Mouse (Mus musculus) megakaryocyte progenitor cell, adult 5-6 weeks (primary cell): ENCODE results near the gene Cuedc2. TPM values are rescaled to one million over a fixed set of nuclear protein-coding genes. Genes with fewer than 3 reads are reported as not detected.
A peak's percentile ranks its signal among the peaks of the same experiment; 100 is the strongest.

ENCODE experiments used
- ATAC-seq: replicated peaks from 2 replicates; pipeline ENCODE4 v1.8.0; 2016; ENCODE audit warnings: mild to moderate bottlenecking, moderate TSS enrichment, inconsistent platforms; ENCODE audit not compliant: poor library complexity
- total RNA-seq, 2 experiments: library from RNA; stranded (forward) in 1 of 2; stranded (reverse) in 1 of 2; fragments of 157-497, 149-512 nt in 1 of 2; fragments of 200-1000 nt in 1 of 2; gene quantifications; 2 replicates each; pipeline versions ENCODE4 v1.2.3 to v1.2.4; 2015 to 2017

Cuedc2 gene
- total RNA-seq, 2 experiments from 2014 or later: 42.1 to 184 TPM

DNA sequence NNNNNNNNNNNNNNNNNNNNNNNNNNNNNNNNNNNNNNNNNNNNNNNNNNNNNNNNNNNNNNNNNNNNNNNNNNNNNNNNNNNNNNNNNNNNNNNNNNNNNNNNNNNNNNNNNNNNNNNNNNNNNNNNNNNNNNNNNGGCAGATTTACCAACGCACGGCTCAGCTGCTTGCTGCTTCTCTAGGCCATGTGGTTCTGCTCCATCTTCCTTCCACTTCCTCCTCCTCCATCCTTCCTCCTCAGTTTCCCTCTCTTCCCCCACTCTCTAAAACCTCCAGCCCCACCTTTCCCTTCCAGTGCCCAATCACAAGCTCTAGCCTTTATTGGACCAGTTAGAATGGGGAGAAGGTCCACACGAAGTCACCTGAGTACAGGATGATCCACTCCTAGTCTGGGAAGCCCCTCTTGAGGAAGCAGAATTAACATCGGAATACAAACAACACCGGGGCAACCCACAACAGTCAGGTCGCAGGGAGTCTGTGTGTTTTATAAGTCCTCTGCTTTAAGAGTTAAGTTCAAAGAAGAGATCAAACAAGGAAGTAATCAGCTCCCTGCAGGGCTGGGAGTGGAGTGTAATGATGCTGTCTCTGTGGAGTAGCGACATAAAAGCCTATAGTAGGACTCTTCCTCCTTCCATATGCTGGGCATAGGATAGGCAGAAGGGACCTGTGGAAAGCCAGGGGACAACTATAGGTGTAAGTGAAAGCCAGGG is 6.4 kb upstream of the Cuedc2 start:
- ATAC-seq: no peak

DNA sequence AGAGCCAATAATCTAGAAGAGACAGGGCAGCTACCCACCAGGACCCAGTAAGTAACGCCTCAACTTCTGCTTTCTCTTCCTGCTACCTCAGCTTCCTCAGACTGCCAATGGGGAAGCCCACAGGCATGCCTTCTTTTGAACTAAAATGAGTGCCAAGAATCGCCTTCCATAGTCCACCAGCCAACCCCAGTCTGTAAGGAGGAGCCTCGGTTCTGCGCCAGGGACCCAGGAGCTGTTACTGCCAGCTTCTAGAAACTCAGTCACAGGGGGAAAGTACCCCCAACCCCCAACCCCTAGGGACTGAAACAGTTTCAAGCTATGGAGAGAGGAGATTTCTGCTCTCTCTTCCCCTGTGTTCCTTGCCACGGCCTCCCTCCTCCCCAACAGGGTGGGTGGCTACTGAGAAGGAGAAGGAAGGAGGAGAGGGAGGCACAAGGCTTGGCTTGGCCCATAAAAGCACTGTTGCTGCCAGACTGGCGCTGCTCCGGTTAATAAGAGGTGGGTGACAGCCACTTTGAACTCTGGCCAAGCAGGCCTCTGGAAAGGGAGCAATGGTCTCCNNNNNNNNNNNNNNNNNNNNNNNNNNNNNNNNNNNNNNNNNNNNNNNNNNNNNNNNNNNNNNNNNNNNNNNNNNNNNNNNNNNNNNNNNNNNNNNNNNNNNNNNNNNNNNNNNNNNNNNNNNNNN is 927 bp upstream of the Cuedc2 start:
- peak; percentile 59 for ATAC-seq

DNA sequence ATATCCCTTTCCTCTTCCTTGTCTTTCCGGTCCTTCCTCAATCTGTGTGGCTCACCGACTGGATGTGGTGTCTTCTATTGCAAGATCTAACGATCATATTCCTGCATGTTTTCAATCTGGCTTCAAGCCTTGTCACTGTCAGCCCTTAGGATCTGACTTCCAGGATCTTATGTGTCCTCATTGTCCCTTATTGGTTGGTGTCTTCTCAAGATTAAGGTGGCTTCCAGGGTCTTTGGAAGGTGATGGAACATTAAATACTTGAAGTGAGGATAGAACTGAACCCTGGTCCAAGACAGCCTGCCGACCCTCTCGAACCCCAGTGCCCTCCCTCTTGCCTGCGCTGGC is 412 bp upstream of the Cuedc2 start:
- ATAC-seq: no peak; the same call in 1 of the 2 replicates

DNA sequence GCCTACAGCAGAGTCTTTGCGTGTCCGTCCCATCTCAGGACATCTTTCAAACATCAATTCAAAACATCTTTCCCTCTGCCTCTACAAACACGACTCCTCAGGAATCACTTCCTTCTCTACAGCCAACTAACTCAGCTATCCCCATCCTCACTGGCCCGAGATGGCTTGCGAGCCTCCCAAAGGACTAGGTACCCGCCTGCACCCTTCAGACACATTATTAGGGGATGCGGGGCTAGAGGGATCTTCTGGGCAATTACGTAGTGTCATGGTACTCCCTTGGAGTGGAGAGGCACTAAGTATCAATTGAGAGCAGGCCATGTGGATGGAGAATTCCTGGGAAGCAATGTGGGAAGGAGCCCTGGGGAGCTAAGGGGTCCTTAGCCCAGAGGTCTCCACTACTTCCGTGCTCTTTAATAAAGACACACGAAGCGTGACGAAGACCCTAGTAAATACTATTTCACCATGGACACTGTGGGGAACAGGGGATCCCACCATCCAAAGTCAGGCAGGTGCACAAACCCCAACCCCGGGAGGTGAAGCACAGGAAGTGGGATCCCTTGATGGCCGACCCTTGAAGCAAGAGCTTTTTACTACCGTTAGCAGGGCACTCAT is 677 bp downstream of the Cuedc2 start:
- ATAC-seq: no peak

- ATAC-seq: no peak
Measured at GRCm38 (mm10) chr19:46333906-46334305, 4.6 kb downstream of the Cuedc2 start.

DNA sequence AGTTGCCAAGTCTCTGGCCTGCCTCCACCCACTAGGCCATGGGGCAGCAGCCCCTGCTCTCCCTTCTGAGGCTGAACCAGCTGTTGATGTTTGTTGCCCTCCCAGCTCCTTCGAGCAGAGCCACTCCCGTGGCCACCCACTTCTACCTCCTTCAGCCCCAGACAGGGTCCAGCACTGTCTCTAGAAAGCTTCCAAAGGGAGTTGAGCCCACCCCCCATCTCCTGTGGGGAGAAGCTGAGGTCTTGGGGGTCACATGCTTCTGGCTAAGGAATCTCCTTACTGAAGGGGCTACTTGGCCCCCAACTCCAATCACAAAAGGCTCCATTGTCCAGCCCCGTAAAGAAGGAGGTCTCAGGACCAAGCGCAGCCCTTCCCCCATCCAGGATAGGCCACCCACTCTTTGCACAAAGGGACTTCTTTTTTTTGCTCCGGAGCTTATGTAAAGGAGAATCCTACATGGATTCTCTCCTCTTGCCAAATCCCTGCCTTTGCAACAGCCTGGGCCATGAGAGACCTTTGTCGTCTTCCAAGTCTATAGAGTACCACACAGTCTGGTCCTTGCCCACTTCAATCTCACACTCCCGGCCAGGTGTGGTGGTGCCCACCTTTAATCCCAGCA is 5.7 kb downstream of the Cuedc2 start:
- no peak for ATAC-seq

DNA sequence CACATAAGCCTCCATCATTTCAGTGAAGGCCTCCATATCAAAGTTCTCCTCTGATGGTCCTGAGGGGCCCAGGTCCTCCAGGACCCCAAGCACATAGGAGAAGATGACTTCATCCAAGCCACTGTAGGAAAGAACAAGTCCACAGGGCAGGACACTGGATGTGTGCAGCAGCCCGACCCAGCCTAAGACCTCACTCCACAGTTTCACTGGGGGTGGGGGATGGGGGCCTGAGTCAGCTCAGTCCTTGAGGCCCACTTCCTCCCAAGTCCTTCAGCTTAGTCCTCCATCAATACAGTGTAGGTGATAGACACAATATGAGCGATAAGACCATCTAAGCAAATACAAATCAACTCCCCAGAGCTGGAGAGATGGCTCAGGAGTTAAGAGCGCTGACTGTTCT is 6.6 kb downstream of the Cuedc2 start:
- ATAC-seq: no peak

DNA sequence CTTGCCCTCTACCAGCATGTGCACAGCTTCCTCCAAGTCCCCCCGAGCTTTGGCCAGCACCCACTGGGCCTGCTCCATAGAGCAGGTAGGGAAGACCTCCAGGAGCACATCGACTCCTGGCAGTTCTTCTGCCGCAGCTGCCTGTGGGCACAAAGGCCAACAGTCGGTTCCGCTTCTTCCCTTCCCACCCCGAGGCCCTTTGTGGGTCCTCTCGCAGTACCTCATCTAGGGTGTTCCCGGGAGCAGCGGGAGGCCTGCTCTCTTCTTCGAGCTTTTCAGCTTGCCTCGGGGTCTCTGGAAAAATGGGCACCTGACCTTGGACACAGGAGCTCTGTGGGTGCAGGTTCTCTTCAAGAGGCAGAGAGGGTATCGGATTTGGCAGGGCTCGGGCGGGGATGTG is 7.2 kb downstream of the Cuedc2 start:
- no peak for ATAC-seq

GRCm38 (mm10) chr19:46330696-46331095 is 7.8 kb downstream of the Cuedc2 start:
- no peak for ATAC-seq

DNA sequence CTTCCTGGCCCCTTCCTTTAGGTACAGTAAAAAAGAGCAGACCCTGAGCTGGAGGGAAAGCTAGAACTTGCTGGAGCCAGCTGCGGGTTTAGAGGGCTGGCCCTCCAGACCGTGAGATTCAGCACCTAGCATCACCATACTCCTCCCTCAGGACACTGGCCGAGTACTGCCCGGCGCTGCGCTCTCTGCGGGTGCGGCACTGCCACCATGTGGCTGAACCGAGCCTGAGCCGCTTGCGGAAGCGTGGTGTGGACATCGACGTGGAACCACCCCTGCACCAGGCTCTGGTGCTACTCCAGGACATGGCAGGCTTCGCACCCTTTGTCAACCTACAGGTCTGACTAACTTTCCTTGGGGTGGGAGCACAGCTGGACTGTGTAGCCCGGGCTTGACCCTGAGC is 8.6 kb downstream of the Cuedc2 start:
- peak; percentile 75 for ATAC-seq

DNA sequence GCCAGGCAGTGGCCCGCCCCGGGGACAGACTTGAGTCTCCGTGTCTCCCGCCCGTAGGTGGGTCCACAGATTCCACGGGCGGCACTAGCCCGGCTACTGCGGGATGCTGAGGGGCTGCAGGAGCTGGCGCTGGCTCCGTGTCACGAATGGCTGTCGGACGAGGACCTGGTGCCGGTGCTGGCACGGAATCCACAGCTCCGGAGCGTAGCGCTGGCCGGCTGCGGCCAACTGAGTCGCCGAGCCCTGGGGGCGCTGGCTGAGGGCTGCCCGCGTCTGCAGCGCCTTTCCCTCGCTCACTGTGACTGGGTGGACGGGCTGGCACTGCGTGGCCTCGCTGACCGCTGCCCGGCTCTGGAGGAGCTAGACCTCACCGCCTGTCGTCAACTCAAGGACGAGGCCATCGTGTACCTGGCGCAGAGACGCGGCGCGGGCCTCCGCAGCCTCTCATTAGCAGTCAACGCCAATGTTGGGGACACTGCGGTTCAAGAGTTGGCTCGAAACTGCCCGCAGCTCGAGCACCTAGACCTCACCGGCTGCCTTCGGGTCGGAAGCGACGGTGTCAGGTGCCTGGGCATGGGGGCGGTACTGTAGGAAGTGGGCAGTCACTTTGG is 9.4 kb downstream of the Cuedc2 start:
- ATAC-seq: no peak

DNA sequence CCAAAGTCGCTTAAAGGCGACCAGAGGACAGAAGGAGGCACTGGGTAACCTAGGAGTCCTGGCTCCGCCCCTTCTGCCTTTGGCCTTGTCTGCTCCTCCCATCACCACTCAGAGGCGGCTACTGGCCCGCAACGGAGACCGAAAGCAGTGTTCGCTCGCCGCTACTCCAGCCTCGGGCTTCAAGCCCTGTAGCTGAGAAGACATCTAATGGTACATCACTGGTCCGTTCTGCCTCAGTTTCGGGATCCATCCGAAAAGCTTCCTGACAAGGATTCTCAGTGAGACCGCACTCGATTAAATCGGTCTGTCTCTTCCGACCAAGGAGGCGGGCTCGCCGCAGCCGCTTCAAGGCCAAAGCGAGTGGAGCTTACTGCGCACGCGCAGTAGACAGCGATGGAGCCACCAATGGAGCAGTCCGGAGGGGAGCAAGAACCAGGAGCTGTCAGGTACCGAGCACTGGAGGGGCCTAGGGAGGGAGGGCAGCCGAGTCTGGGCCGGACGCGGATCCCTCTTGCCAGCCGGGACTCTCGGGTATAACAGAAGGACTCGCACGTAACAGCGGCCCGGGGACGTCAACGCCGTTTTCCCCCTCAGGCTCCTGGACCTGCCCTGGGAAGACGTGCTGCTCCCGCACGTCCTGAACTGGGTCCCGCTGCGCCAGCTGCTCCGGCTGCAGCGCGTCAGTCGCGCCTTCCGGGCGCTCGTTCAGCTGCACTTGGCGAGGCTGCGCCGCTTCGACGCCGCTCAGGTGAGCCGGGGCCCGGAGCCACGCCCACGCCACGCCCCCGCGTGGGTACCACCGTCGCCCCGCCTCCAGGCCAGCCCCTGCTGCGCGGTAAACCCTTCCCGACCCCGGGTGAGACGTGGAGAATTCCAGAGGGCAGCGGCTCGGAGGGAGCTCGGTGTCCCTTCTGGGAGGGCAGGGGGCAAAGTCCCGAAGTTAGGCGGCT is 10.1 kb downstream of the Cuedc2 start, which contains the start of gene Fbxl15:
Gene Fbxl15, plus strand, starts transcription at position 104 of the 950 bp plus-strand sequence.
- peak; percentile 72 for ATAC-seq

DNA sequence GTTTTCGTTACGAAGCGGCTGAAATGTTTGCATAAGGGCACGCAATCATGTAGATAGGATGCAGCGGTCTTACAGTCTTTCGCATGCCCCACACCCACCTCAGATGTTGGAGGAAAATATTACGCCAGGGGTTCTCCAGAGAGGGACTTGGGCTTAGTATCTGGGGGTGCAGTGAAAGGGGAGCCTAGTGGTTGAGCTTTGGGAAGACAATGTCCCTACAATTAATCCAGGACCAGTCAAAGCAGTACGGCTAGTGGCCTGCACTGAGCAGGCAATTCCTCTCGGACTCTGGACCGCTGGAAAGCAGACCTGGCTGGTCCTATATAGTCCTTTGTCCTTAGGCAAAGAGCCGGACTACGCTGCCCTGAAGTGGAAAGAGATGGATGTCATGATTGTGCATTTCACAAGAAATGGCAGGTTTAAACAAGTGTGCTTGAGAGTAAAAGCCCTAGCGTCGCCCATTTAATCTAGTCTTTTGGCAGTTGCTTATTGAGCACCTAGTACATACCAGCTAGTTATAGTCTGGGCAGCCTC is 10.9 kb downstream of the Cuedc2 start:
- ATAC-seq: no peak

DNA sequence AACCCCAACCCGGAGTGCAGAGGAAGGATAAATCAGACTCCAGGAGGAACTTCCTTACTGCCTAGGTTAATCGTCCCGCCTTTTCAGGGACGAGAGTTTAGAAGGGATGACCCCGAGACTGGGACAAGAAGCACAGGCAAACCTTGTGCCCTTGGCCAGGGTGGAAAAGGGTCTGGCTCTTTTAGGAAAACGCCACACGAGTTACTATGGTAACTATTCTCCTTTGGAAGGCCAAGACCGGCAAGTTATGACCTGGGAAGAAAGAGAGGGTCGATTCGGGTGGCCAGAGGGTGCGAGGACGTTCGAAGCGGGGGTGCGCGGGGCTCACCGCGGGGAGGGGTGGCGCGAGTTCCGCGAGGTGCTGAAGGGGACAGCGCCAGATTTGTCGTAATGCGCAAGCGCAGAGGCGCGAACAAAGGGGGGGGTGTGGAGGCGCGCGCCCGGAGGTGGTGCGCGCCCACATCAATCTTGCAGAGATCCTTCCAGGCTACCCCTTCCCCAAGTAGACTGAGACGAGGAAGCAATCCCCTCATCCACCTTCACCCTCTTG is 11.7 kb downstream of the Cuedc2 start, which contains the start of gene Psd:
Gene Psd, minus strand, starts transcription at position 401 of the 550 bp plus-strand sequence.
- peak; percentile 50 for ATAC-seq

- ATAC-seq: no peak
Measured at GRCm38 (mm10) chr19:46326019-46326755, 12.3 kb downstream of the Cuedc2 start.

- ATAC-seq: no peak
Measured at GRCm38 (mm10) chr19:46324918-46325317, 13.6 kb downstream of the Cuedc2 start.

DNA sequence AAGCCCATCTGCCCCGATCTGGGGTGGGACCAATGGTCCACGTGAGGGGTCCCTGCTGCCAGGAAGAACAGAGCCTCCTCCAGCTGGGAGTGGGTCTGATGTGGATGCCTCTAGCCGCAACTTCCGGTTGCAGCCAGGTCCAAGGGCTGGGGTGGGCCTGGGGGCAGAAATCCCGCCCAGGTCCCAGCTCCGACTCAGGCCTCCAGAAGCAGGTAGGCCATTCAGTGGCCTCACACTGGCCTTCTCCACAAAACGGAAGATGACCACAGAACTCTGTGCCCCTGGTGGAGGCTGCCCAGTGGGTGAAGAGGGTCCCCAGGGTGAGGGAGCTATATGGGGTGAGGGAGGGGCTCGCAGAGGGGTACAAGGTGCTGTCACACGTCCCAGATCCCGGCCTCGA is 14.1 kb downstream of the Cuedc2 start:
- no peak for ATAC-seq

GRCm38 (mm10) chr19:46323716-46324115 is 14.8 kb downstream of the Cuedc2 start:
- ATAC-seq: no peak
